10 mouse cellular contexts compared by ENCODE assay signal in the genomic region with DNA sequence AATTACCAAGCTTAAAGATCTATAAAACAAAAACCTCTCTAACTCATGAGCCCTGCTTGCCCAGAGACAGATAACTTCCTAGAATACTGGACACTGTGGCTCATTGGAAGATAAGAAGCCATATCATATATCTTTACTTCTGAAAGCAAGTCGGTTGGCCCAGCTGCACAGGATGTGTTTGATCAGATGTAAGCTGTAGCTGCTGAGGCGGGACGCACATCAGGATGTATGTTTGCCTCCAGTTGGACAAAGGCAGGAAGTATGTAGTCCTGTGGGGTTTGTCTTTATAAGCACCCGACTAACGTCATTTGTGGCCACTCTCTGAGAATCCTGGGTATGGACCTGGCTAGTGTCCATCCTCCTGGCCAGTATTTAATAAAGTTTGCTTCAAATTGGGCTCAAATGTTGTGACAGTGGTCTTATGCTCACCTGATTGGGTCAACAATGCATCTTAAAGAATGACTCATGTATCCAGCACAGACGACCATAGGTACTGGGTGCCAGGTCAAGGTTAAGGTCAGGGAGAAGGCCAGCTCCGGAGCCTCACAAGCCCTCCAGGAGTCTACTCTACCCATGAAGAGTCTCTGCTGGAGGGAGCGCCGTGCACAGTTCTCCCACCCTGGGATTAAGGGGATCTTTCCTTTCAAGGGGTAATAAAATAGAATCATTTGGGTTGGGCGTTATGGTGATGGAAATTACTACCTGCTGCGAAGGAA. TPM values are rescaled to one million over a fixed set of nuclear protein-coding genes. Genes with fewer than 3 reads are reported as not detected.
DNase-seq lines count a peak whose midpoint lies in the region; ATAC-seq lines count a peak whose summit lies in the region.
"Had no signal": no experiment of that assay in that cellular context is flagged by ENCODE, and none has a peak within 500 bp of the region (broad histone marks: within the 10 kb centered on the region; RNA-seq: fewer than 3 reads in every experiment).

No protein-coding gene starts in this region.

- no peak for ATAC-seq in neural tube, embryonic 15.5 days (ENCODE audit: low FRiP score)

- no peak overlapping the region for H3K4me3 ChIP-seq in embryonic facial prominence, embryonic 10.5 days
- H3K4me3 ChIP-seq in neural tube, embryonic 15.5 days (replicated peaks) = no peak overlapping the region
- H3K4me3 ChIP-seq: erythroblast, embryonic 14.5 days had no signal

- H3K9ac ChIP-seq in neural tube, embryonic 15.5 days (replicated peaks) = no peak overlapping the region

- H3K9me3 ChIP-seq in embryonic facial prominence, embryonic 10.5 days = no peaks in the 10 kb centered on the region; the same call in 1 of the 2 replicates
- H3K9me3 ChIP-seq in neural tube, embryonic 15.5 days (replicated peaks) = no peaks in the 10 kb centered on the region

- H3K27ac ChIP-seq in embryonic facial prominence, embryonic 10.5 days (replicated peaks) = peak overlapping the region; percentile 1; the same call in 1 of the 2 replicates
- 0 out of 2 replicates have a peak overlapping the region, but pooled peaks have one; percentile 45 for H3K27ac ChIP-seq in neural tube, embryonic 15.5 days (replicated peaks)

- no peaks in the 10 kb centered on the region for H3K36me3 ChIP-seq in embryonic facial prominence, embryonic 10.5 days (replicated peaks)
- no peaks in the 10 kb centered on the region for H3K36me3 ChIP-seq in neural tube, embryonic 15.5 days

- no peaks in the 10 kb centered on the region for H3K27me3 ChIP-seq in embryonic facial prominence, embryonic 10.5 days (replicated peaks; ENCODE audit: low read depth, poor library complexity, severe bottlenecking)
- no peaks in the 10 kb centered on the region for H3K27me3 ChIP-seq in neural tube, embryonic 15.5 days (replicated peaks)
- H3K27me3 ChIP-seq: CH12.LX had no signal

- no peak overlapping the region for H3K4me2 ChIP-seq in neural tube, embryonic 15.5 days

- peak; percentile 97 for DNase-seq in heart, adult 11 months
- DNase-seq in heart, postnatal 25 days (ENCODE audit: low spot score) = no peak
- DNase-seq in embryonic facial prominence, embryonic 10.5 days (ENCODE audit: low spot score) = no peak
- DNase-seq in kidney, postnatal 10 days = peak; percentile 51
- no peak for DNase-seq in cerebellum, postnatal 25 days
- DNase-seq in adrenal gland, postnatal 36 days = no peak
- no peak for DNase-seq in urinary bladder, postnatal 25 days (ENCODE audit: low spot score)

- intact Hi-C loops in heart, postnatal 25 days (cut with DNase I) = no loop called here

- peaks cover 26% of the 10 kb centered on the region for H3K4me1 ChIP-seq in embryonic facial prominence, embryonic 10.5 days
- H3K4me1 ChIP-seq in neural tube, embryonic 15.5 days = no peaks in the 10 kb centered on the region

- WGBS in embryonic facial prominence, embryonic 10.5 days = 79% methylated on average over 11 of the region's 11 CpGs
- 73% methylated on average over 11 of the region's 11 CpGs for WGBS in neural tube, embryonic 15.5 days

RNA-seq across cellular contexts. Expression of gene Lgals9, which starts 18.5 kb away (rescaled TPM):
- total RNA-seq in heart, postnatal 25 days (2021) = 10 to 100 TPM; 24.0 to 25.3 TPM
- 2.3 and 2.8 TPM in 2 replicates for polyA plus RNA-seq in embryonic facial prominence, embryonic 10.5 days (2016; fragmentation: Nextera tagmentation; extraction: Ambion mirVana)
- polyA plus RNA-seq in neural tube, embryonic 15.5 days (2015; fragmentation: Nextera tagmentation; extraction: Ambion mirVana) = 18.3 and 67.6 TPM in 2 replicates
- 10 to 100 TPM; 21.6 to 27.1 TPM for total RNA-seq in adrenal gland, postnatal 36 days (2021)

Comparison
In these comparisons a context has a peak if more than half of its experiments do, and no peak if none do; other contexts are left out.
1. DNase-seq: peak in heart, adult 11 months (single experiment) and kidney, postnatal 10 days (single experiment); none in heart, postnatal 25 days (single experiment), embryonic facial prominence, embryonic 10.5 days (single experiment), cerebellum, postnatal 25 days (0 of 2), adrenal gland, postnatal 36 days (0 of 2) and urinary bladder, postnatal 25 days (single experiment).